Mouse (Mus musculus) lung, postnatal 0 days (tissue): ENCODE data around the gene Rfx1. TPM values are rescaled to one million over a fixed set of nuclear protein-coding genes. Genes with fewer than 3 reads are reported as not detected.

Source experiments
- ATAC-seq: fragments of 200-750 bp; cut with Nextera tagmentation; 2 replicates; pipeline ENCODE4 v1.8.0; 2017; ENCODE audit warnings: moderate library complexity
- DNase-seq: peaks from one replicate; pipeline ENCODE4 v3.0.0-alpha.2; 2016; ENCODE audit warnings: low spot score
- H3K27ac ChIP-seq: fragments of 300-500 bp; sonication (generic); 2 replicates; pipeline ENCODE4 v1.5.1; 2014; ENCODE audit warnings: antibody characterized with exemption, mild to moderate bottlenecking, low read length, mixed read lengths
- H3K27me3 ChIP-seq: fragments of 300-500 bp; sonication (generic); replicated peaks from 2 replicates; pipeline ENCODE4 v1.6.1; 2014; ENCODE audit warnings: low read length, mixed read lengths; ENCODE audit not compliant: insufficient read depth
- H3K36me3 ChIP-seq: fragments of 300-500 bp; sonication (generic); 2 replicates; pipeline ENCODE4 v1.6.1; 2014; ENCODE audit warnings: low read length, mixed read lengths; ENCODE audit not compliant: insufficient read depth
- H3K4me1 ChIP-seq: fragments of 300-500 bp; sonication (generic); 2 replicates; pipeline ENCODE4 v1.6.1; 2014; ENCODE audit warnings: antibody characterized with exemption, low read depth, low read length, mixed read lengths; ENCODE audit not compliant: insufficient read depth
- H3K4me2 ChIP-seq: fragments of 300-500 bp; sonication (generic); replicated peaks from 2 replicates; pipeline ENCODE4 v1.6.1; 2014; ENCODE audit warnings: low read depth, mild to moderate bottlenecking, low read length, moderate library complexity, mixed read lengths
- H3K4me3 ChIP-seq: fragments of 300-500 bp; sonication (generic); 2 replicates; pipeline ENCODE4 v1.5.1; 2014; ENCODE audit warnings: low read depth, low read length
- H3K9ac ChIP-seq: fragments of 300-500 bp; sonication (generic); replicated peaks from 2 replicates; pipeline ENCODE4 v1.6.1; 2014; ENCODE audit warnings: low read depth, mild to moderate bottlenecking
- H3K9me3 ChIP-seq: fragments of 300-500 bp; sonication (generic); 2 replicates; pipeline ENCODE4 v1.6.1; 2016; ENCODE audit warnings: low read length, mixed read lengths
- CTCF ChIP-seq: IDR thresholded peaks from 2 replicates; pipeline ENCODE4 v1.5.1; 2016; ENCODE audit warnings: antibody characterized with exemption, mild to moderate bottlenecking
- EP300 ChIP-seq: IDR thresholded peaks from 2 replicates; pipeline ENCODE4 v1.6.1; 2016; ENCODE audit warnings: antibody characterized with exemption, mild to moderate bottlenecking, control low read depth
- WGBS: fragments of 180-500 bp; shearing (Covaris S2); extraction: QIAGEN DNeasy Blood & Tissue Kit; methylation state at CpG from one replicate; pipeline ENCODE4 v1.1.7; 2014; 5-methylcytosine and 5-hydroxymethylcytosine counted together
- polyA plus RNA-seq: library from polyadenylated mRNA; unstranded; fragments of >200 nt; fragmentation: Nextera tagmentation; extraction: Ambion mirVana; gene quantifications from 2 replicates; pipeline ENCODE4 v1.2.1, GENCODE M21; 2015

Gene Rfx1
- polyA plus RNA-seq, 1 experiment from 2014 or later, result 5.2 TPM

DNA sequence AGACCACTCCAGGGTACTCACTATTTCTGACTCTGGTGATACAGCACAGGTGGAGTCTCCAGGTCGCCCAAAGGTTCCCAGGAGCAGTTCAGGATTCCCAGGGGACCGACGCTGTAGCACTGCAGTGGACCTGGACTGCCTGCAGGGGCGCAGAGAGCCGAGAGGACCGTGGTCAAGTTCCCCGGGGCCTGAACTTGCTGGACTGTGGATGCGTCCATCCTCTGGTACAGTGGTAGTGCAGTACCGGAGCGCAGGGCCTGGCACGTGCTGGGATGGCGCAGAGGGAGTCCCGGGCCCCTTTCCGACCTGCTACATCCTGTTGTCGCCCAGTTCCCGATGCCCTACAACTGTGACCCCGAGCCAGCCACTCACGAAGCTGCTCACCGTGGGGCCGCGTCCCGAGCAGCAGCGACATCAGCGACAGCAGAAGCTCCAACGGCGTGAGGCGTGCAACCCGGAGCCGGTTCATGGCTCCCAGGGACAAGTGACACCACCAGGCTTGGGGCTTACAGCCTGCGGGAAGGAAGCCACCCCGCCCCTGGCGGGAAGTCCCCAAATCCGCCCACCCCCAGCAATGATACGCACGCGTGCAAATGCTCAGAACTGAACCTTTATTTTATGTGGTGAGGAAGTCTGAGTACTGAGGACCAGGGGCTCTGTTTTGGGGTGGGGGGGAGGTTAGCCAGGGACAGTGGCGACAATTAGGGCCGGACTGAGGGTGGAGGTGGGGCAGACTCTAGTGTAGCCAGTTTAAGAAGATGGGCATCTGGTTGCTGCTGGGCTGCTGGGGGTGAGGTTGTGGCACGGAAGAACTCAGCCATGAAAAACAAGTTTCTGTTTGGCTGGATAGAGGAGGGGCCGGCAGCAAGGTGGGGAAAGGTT, 24.3 kb upstream of the Rfx1 start, which contains the start of gene Il27ra:
Gene Il27ra (minus strand): TSS at position 524 of the 882 bp plus-strand sequence.
- Histone ChIP-seq H3K27ac (no peak within 1 kb of the TSS), H3K4me3 (peak within 1 kb of the TSS; percentile 24), H3K36me3 (no peaks in the 10 kb centered on the region), H3K4me2 (peak within 1 kb of the TSS; percentile 52), H3K27me3 (peaks cover 24% of the 10 kb centered on the region), H3K4me1 (peaks cover 4% of the 10 kb centered on the region; the same call in 1 of the 2 replicates), H3K9me3 (no peaks in the 10 kb centered on the region), H3K9ac (no peak within 1 kb of the TSS)
- peak; percentile 89 for TF ChIP-seq CTCF
- no peak for TF ChIP-seq EP300
- peak; percentile 85 for ATAC-seq
- 3% methylated on average over 39 of the region's 40 CpGs for WGBS
- DNase-seq, result peak; percentile 82

DNA sequence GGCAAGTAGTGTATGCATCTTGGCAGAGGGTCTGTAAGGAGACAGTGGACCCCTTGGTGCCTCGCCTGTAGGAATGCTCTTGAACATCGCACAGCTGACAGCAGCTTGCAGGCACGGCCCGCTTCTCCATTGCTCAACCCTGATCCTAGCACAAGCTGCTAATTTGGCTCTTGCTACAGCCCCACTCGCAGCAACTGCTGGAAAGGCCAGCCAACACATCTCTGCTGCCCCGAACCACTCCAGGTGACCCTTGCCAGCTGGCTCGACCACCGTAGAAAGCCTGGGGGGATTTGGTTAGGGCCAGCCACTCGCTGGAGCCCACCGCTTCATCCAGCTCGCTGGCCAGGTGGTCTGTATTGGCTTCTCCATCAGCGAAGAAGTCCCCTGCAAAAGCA, 23.7 kb upstream of the Rfx1 start:
- Histone ChIP-seq H3K27ac (no peak overlapping the region), H3K4me3 (no peak overlapping the region), H3K9ac (no peak overlapping the region), H3K4me1 (peaks cover 4% of the 10 kb centered on the region; the same call in 1 of the 2 replicates), H3K9me3 (no peaks in the 10 kb centered on the region), H3K36me3 (no peaks in the 10 kb centered on the region), H3K27me3 (peaks cover 24% of the 10 kb centered on the region), H3K4me2 (peak overlapping the region; percentile 52; the same call in 1 of the 2 replicates)
- DNase-seq (peak; percentile 70), ATAC-seq (peak; percentile 66)
- TF ChIP-seq EP300 (no peak), CTCF (no peak)
- 23% methylated on average over 12 of the region's 12 CpGs for WGBS

DNA sequence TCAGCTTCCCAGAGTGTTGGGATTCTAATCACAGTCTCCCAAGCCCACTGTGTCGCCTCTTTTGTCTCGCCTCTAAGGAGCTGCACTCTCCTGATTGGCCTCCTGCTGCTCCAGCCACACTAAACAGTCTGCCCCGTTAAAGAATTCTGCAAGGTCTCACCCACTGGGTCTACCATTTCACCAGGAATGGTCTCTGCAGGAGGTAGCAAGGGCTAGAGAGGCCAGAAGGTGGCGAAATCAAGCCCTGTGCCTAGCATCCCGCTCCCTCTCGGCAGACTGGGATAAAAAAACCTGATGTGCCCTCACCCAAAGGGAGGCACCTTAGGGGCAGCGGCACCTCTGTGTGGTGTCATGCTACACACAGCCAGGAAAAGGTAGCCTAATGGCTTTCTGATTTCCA, 22.5 kb upstream of the Rfx1 start:
- 13% methylated on average over 7 of the region's 7 CpGs for whole genome bisulfite sequencing

DNA sequence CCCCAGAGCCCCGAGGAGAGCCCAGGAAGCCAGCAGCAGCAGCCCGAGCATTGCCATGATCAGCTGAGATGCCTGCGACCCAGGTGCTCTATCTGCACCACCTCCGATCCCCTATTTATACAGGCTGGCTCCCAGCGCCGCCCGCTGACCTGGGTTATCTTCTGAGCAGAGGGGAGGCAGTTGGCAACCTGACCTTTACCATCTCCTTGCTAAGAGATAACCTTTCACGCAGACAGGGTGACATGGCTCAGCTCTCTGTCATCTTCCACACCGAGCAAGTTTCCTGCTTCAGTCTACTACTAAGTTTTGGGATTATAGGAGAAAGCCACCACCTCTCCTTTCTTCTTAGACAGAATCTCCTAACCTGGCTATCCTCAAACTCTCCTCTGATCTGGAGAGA, 21.7 kb upstream of the Rfx1 start, which contains the start of gene Rln3:
Gene Rln3 (minus strand): TSS at position 101 of the 400 bp plus-strand sequence.
- Histone ChIP-seq H3K27ac (no peak within 1 kb of the TSS), H3K4me2 (no peak within 1 kb of the TSS), H3K4me1 (peaks cover 4% of the 10 kb centered on the region; the same call in 1 of the 2 replicates), H3K27me3 (peaks cover 24% of the 10 kb centered on the region), H3K9me3 (no peaks in the 10 kb centered on the region), H3K4me3 (no peak within 1 kb of the TSS), H3K9ac (no peak within 1 kb of the TSS), H3K36me3 (no peaks in the 10 kb centered on the region)
- DNase-seq, result no peak
- 8% methylated on average over 9 of the region's 9 CpGs for WGBS
- no peak for TF ChIP-seq CTCF
- TF ChIP-seq EP300, result no peak
- ATAC-seq, result no peak

More for the DNA sequence above, 22.5 kb upstream of the Rfx1 start:
- Histone ChIP-seq H3K9ac (no peak overlapping the region), H3K4me3 (no peak overlapping the region), H3K4me1 (peaks cover 4% of the 10 kb centered on the region; the same call in 1 of the 2 replicates), H3K36me3 (no peaks in the 10 kb centered on the region), H3K27ac (no peak overlapping the region), H3K4me2 (no peak overlapping the region), H3K27me3 (peaks cover 24% of the 10 kb centered on the region), H3K9me3 (no peaks in the 10 kb centered on the region)
- ATAC-seq (no peak), DNase-seq (no peak)
- TF ChIP-seq EP300, result no peak
- TF ChIP-seq CTCF, result peak; percentile 23

DNA sequence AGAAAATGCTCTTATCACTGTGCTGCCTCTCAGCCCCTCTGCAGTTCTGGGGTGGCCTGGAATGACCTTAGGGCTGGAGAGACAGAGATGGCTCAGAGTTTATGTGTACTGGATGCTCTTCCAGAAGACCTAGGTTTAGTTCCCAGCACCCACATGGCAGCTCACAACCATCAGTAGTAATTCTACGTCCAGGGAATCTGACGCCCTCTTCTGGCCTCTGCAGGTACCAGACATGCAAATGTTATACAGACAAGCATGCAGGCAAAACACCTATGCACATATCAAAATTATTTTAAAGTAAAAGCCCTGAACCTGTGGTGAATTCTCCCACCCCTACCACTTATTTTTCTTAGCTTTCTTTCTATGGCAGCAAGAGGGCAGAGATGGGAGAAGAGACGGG, 20.1 kb upstream of the Rfx1 start:
- no peak overlapping the region for H3K27ac ChIP-seq
- peaks cover 24% of the 10 kb centered on the region for H3K27me3 ChIP-seq
- H3K4me1 ChIP-seq, result peaks cover 4% of the 10 kb centered on the region; the same call in 1 of the 2 replicates
- H3K4me3 ChIP-seq, result no peak overlapping the region
- H3K36me3 ChIP-seq, result no peaks in the 10 kb centered on the region
- 64% methylated on average over 3 of the region's 3 CpGs for WGBS
- TF ChIP-seq EP300 (no peak), CTCF (no peak)
- no peak overlapping the region for H3K9ac ChIP-seq
- ATAC-seq (no peak), DNase-seq (no peak)
- H3K9me3 ChIP-seq, result no peaks in the 10 kb centered on the region
- no peak overlapping the region for H3K4me2 ChIP-seq

DNA sequence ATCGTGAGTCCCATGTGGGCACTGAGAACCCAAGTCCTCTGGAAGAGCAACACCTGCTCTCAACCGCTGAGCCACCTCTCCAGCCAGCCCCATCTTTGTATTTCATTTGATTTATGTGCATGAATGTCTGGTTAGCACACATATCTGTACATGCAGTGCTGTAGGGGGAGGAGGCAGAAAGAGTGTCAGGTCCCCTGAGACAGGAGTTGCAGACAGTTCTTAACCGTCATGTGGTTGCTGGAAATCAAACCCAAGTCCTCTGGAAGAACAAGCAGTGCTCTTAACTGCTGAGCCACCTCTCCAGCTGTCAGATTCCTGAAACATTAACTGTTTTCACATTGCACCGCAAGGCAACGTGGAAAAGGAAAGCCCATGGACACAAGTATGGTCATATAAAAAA, 18.5 kb upstream of the Rfx1 start:
- WGBS, result 51% methylated on average over 5 of the region's 5 CpGs
- ATAC-seq (no peak), DNase-seq (no peak)
- Histone ChIP-seq H3K27ac (no peak overlapping the region), H3K36me3 (no peaks in the 10 kb centered on the region), H3K4me1 (no peaks in the 10 kb centered on the region), H3K4me2 (no peak overlapping the region), H3K9ac (no peak overlapping the region), H3K27me3 (peaks cover 23% of the 10 kb centered on the region), H3K9me3 (no peaks in the 10 kb centered on the region), H3K4me3 (no peak overlapping the region)
- TF ChIP-seq EP300 (no peak), CTCF (no peak)
